Mouse (Mus musculus): ENCODE measurements at regions not wholly inside any gene's neighbourhood (a gene's known extent, or its start where the extent isn't known, plus 50 kb on each side); places are given as distances from the start of the nearest gene placed in this dataset.

DNA sequence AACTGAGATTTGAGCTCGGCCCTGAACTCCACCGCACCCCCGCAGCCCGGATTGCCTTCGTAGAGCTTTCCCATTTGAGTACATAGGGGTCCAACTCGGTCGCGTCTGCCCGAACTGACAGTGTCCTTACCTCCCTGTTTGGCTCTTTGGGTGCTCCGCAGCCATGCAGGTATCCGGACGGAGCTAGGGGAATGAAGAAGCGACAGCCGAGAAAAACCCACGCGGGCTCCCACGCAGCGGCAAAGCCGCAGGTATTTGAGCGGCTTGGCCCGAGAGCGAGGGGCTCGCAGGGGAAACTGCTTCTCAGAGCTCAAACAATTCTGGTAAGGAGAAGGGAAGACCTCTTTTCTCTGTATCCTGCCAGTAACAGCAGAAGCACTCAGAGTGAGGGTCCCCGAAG lies 82.5 kb downstream of the Kcnrg start:
- no peaks in the 10 kb centered on the region for H3K27me3 ChIP-seq (ENCODE audit: insufficient read depth, low read length)
- TF ChIP-seq CTCF (IDR thresholded peaks at IDR 0.05; ENCODE audit: low read depth, low read length) (no peak), GATA2 (IDR thresholded peaks at IDR 0.05; ENCODE audit: borderline replicate concordance, low read depth, low read length) (no peak), TAL1 (conservative IDR thresholded peaks at IDR 0.05; ENCODE audit: low read depth, low read length) (no peak), POLR2AphosphoS5 (IDR thresholded peaks at IDR 0.05; ENCODE audit: insufficient replicate concordance, low read depth, low read length) (no peak), GATA1 (IDR thresholded peaks at IDR 0.05; ENCODE audit: borderline replicate concordance, low read length) (no peak)
- ATAC-seq (ENCODE audit: extremely low read depth, insufficient number of reproducible peaks, low FRiP score, poor library complexity, severe bottlenecking) (no peak), DNase-seq (ENCODE audit: low spot score) (no peak)
- peaks cover 75% of the 10 kb centered on the region for H3K4me1 ChIP-seq (ENCODE audit: insufficient read depth, low read depth, low read length)
- no peaks in the 10 kb centered on the region for H3K36me3 ChIP-seq (replicated peaks)
- H3K4me3 ChIP-seq (ENCODE audit: low read depth, low read length), result no peak overlapping the region
- H3K9me3 ChIP-seq (replicated peaks), result peaks cover 6% of the 10 kb centered on the region; the same call in 1 of the 2 replicates

DNA sequence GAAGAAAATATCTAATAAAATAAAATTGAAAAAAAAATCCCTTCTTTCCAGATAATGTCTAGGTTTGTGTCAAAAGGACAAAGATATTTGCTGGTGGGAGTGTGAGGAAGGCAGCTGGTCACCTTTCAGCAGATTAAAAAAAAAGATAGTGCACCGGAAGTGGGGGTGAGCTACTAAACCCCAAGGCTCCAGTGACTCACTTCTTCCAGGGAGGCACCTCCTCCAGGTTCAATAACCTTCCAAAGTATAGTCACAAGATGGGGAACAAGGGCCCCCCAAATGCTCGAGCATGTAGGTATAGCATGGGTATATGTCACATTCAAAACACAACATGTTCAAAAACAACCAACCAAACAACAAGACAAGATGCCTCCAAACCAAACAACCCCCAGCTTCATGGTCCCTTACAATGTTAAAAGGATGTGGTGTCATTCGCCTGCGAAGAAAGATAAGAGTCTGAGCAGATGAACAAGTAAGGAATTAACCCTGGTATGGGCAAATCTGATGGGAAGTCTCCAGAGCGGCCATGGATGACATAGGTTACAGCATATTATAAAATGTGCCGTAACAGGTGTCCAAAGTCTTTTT lies 84.6 kb downstream of the Kcnrg start:
- Histone ChIP-seq H3K27me3 (ENCODE audit: insufficient read depth, low read length) (no peaks in the 10 kb centered on the region), H3K4me3 (ENCODE audit: low read depth, low read length) (no peak overlapping the region), H3K9me3 (replicated peaks) (peaks cover 6% of the 10 kb centered on the region; the same call in 1 of the 2 replicates), H3K4me1 (ENCODE audit: insufficient read depth, low read depth, low read length) (peaks cover 58% of the 10 kb centered on the region), H3K36me3 (replicated peaks) (no peaks in the 10 kb centered on the region)
- TF ChIP-seq GATA2 (IDR thresholded peaks at IDR 0.05; ENCODE audit: borderline replicate concordance, low read depth, low read length) (no peak), GATA1 (IDR thresholded peaks at IDR 0.05; ENCODE audit: borderline replicate concordance, low read length) (no peak), POLR2AphosphoS5 (IDR thresholded peaks at IDR 0.05; ENCODE audit: insufficient replicate concordance, low read depth, low read length) (no peak), TAL1 (conservative IDR thresholded peaks at IDR 0.05; ENCODE audit: low read depth, low read length) (peak; percentile 69)
- peak; percentile 81 for ATAC-seq (ENCODE audit: extremely low read depth, insufficient number of reproducible peaks, low FRiP score, poor library complexity, severe bottlenecking)
- peak; percentile 54 for DNase-seq (ENCODE audit: low spot score)

DNA sequence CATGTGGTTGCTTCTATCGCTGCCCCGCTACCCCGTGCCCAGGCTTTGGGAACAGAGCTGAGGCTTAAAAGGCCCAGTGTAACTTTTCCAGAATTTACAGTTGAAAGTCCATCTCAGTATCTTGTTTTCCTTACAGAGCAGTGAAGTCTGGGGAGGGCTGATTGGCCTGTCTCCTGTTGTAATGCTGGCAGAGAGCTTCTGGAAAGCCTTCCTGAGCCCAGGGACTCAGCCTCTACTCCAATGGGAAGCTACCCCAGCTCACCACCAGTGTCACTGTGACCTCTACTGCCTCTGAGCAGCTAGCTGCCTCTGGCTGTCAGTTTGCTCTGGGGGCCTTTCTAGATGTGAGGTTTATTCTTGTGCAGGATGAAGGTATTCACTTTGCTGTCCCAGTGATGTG lies 87.5 kb downstream of the Kcnrg start:
- no peaks in the 10 kb centered on the region for H3K36me3 ChIP-seq (replicated peaks)
- H3K27me3 ChIP-seq (ENCODE audit: insufficient read depth, low read length), result 0 out of 2 replicates have a peak, but pooled peaks cover 2% of the 10 kb centered on the region
- H3K4me1 ChIP-seq (ENCODE audit: insufficient read depth, low read depth, low read length), result peaks cover 49% of the 10 kb centered on the region
- ATAC-seq (ENCODE audit: extremely low read depth, insufficient number of reproducible peaks, low FRiP score, poor library complexity, severe bottlenecking) (no peak), DNase-seq (ENCODE audit: low spot score) (no peak)
- H3K4me3 ChIP-seq (ENCODE audit: low read depth, low read length), result no peak overlapping the region
- 0 out of 2 replicates have a peak, but pooled peaks cover 2% of the 10 kb centered on the region for H3K9me3 ChIP-seq (replicated peaks)
- TF ChIP-seq GATA2 (IDR thresholded peaks at IDR 0.05; ENCODE audit: borderline replicate concordance, low read depth, low read length) (no peak), POLR2AphosphoS5 (IDR thresholded peaks at IDR 0.05; ENCODE audit: insufficient replicate concordance, low read depth, low read length) (no peak), CTCF (IDR thresholded peaks at IDR 0.05; ENCODE audit: low read depth, low read length) (no peak), TAL1 (conservative IDR thresholded peaks at IDR 0.05; ENCODE audit: low read depth, low read length) (no peak)

DNA sequence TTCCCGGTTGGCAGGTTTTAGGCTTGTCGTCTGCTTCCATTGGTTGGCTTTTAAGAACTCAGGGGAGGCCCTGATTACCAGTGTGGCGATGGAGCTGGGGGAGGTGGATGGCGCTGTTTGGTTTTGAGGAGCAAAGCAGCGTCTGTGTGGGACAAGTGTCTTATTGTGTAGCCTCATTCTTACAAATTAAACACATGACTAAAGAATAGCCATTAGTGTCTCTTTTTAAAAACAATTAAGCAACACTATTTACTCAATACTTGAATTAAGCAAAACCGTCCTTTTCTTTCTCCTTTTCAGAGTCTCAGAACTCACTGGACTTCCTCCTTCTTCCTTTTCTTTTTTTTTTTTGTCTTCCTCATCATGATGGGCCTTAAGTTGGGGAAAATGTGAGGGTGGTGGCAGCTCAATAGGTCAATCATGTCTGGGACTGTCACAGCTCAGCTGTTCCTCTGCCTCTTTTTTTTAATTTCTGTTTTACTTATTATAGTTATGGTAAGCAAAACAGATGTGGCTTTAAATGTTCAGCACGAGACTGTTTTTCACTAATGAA lies 89.1 kb downstream of the Kcnrg start:
- Histone ChIP-seq H3K27me3 (ENCODE audit: insufficient read depth, low read length) (peaks cover 2% of the 10 kb centered on the region; the same call in 1 of the 2 replicates), H3K4me1 (ENCODE audit: insufficient read depth, low read depth, low read length) (peaks cover 35% of the 10 kb centered on the region), H3K4me3 (ENCODE audit: low read depth, low read length) (no peak overlapping the region), H3K36me3 (replicated peaks) (no peaks in the 10 kb centered on the region), H3K9me3 (replicated peaks) (no peaks in the 10 kb centered on the region)
- ATAC-seq (ENCODE audit: extremely low read depth, insufficient number of reproducible peaks, low FRiP score, poor library complexity, severe bottlenecking), result no peak
- TF ChIP-seq GATA1 (IDR thresholded peaks at IDR 0.05; ENCODE audit: borderline replicate concordance, low read length) (no peak), POLR2AphosphoS5 (IDR thresholded peaks at IDR 0.05; ENCODE audit: insufficient replicate concordance, low read depth, low read length) (no peak), CTCF (IDR thresholded peaks at IDR 0.05; ENCODE audit: low read depth, low read length) (no peak), TAL1 (conservative IDR thresholded peaks at IDR 0.05; ENCODE audit: low read depth, low read length) (no peak), GATA2 (IDR thresholded peaks at IDR 0.05; ENCODE audit: borderline replicate concordance, low read depth, low read length) (no peak)
- no peak for DNase-seq (ENCODE audit: low spot score)

DNA sequence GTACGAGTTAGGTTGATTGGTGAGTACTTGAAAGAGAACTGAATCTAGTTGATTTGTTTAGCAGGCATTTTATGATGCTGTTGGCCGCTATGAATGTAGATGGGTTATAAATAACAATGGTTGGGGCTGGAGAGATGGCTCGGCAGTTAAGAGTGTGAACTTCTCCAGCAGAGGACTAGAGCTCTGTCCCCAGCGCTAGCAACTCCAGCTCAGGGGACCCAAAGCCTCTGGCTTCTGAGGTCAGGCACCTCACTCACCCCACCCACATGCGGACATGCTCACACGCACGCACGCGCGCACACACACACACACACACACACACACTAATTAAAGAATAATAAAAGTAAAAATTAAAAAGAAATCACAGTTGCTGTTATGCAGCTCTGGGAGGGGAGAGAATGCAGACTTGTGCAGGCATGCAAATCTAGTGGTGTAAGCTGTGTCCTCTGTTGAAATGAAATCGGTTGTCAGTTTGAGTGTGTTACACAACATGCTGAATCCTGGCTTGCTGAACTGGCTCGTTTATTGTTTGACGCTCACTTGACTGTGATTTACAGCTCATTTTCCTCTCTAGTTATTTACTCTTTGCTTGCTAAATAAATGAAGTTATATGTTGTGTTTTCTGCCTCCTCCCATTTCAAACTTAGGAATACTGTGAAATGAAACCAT lies 89.8 kb downstream of the Kcnrg start:
- no peaks in the 10 kb centered on the region for H3K36me3 ChIP-seq (replicated peaks)
- H3K4me1 ChIP-seq (ENCODE audit: insufficient read depth, low read depth, low read length), result peaks cover 29% of the 10 kb centered on the region
- no peaks in the 10 kb centered on the region for H3K9me3 ChIP-seq (replicated peaks)
- no peak overlapping the region for H3K4me3 ChIP-seq (ENCODE audit: low read depth, low read length)
- DNase-seq (ENCODE audit: low spot score) (no peak), ATAC-seq (ENCODE audit: extremely low read depth, insufficient number of reproducible peaks, low FRiP score, poor library complexity, severe bottlenecking) (no peak)
- H3K27me3 ChIP-seq (ENCODE audit: insufficient read depth, low read length), result peaks cover 2% of the 10 kb centered on the region; the same call in 1 of the 2 replicates
- TF ChIP-seq TAL1 (conservative IDR thresholded peaks at IDR 0.05; ENCODE audit: low read depth, low read length) (no peak), CTCF (IDR thresholded peaks at IDR 0.05; ENCODE audit: low read depth, low read length) (no peak), GATA1 (IDR thresholded peaks at IDR 0.05; ENCODE audit: borderline replicate concordance, low read length) (no peak), POLR2AphosphoS5 (IDR thresholded peaks at IDR 0.05; ENCODE audit: insufficient replicate concordance, low read depth, low read length) (no peak), GATA2 (IDR thresholded peaks at IDR 0.05; ENCODE audit: borderline replicate concordance, low read depth, low read length) (no peak)

DNA sequence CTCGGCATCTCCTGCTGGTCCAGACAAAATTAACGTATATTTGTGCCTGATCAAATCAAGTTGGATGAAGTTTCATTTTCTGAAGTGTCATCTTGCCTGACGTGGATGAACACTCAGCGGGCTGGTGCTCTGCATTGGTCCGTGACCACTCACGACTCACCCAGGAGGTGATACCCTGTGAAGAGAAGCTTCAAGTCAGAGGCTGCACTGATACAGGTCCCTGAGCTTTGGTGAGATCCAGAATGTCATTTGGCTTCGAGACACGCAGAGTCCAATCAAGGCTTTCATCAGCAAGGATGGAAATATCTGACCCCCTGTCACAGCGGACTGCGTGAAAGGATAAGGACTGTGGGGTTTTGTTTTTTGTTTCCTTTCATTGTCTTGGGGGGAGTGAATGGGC lies 90.4 kb downstream of the Kcnrg start:
- no peak for DNase-seq (ENCODE audit: low spot score)
- no peak for ATAC-seq (ENCODE audit: extremely low read depth, insufficient number of reproducible peaks, low FRiP score, poor library complexity, severe bottlenecking)
- no peaks in the 10 kb centered on the region for H3K9me3 ChIP-seq (replicated peaks)
- TF ChIP-seq CTCF (IDR thresholded peaks at IDR 0.05; ENCODE audit: low read depth, low read length) (no peak), TAL1 (conservative IDR thresholded peaks at IDR 0.05; ENCODE audit: low read depth, low read length) (no peak), GATA1 (IDR thresholded peaks at IDR 0.05; ENCODE audit: borderline replicate concordance, low read length) (no peak), POLR2AphosphoS5 (IDR thresholded peaks at IDR 0.05; ENCODE audit: insufficient replicate concordance, low read depth, low read length) (no peak)
- no peaks in the 10 kb centered on the region for H3K36me3 ChIP-seq (replicated peaks)
- H3K27me3 ChIP-seq (ENCODE audit: insufficient read depth, low read length), result peaks cover 2% of the 10 kb centered on the region; the same call in 1 of the 2 replicates
- H3K4me3 ChIP-seq (ENCODE audit: low read depth, low read length), result no peak overlapping the region
- peaks cover 22% of the 10 kb centered on the region for H3K4me1 ChIP-seq (ENCODE audit: insufficient read depth, low read depth, low read length)

Data from G1E (cell line).